Mouse (Mus musculus) forebrain, embryonic 16.5 days (tissue): Measurements from ENCODE around the gene Inava. TPM values are rescaled to one million over a fixed set of nuclear protein-coding genes. Genes with fewer than 3 reads are reported as not detected.

Experiments
- ATAC-seq: fragments of 200-750 bp; cut with Nextera tagmentation; 2 replicates; pipeline ENCODE4 v1.8.0; 2017; ENCODE audit warnings: mild to moderate bottlenecking, moderate library complexity
- H3K27ac ChIP-seq: fragments of 300-500 bp; sonication (generic); 2 replicates; pipeline ENCODE4 v1.5.1; 2014; ENCODE audit warnings: low read length, control low read depth
- H3K27me3 ChIP-seq: fragments of 300-500 bp; sonication (generic); replicated peaks from 2 replicates; pipeline ENCODE4 v1.6.1; 2014; ENCODE audit warnings: low read length; ENCODE audit not compliant: control insufficient read depth, insufficient read depth
- H3K36me3 ChIP-seq: fragments of 300-500 bp; sonication (generic); 2 replicates; pipeline ENCODE4 v1.6.1; 2014; ENCODE audit not compliant: control insufficient read depth, insufficient read depth
- H3K4me1 ChIP-seq: fragments of 300-500 bp; sonication (generic); replicated peaks from 2 replicates; pipeline ENCODE4 v1.6.1; 2014; ENCODE audit warnings: low read length; ENCODE audit not compliant: control insufficient read depth, insufficient read depth
- H3K4me2 ChIP-seq: fragments of 300-500 bp; sonication (generic); 2 replicates; pipeline ENCODE4 v1.6.1; 2014; ENCODE audit warnings: mild to moderate bottlenecking, low read length, control low read depth
- H3K4me3 ChIP-seq: fragments of 300-500 bp; sonication (generic); replicated peaks from 2 replicates; pipeline ENCODE4 v1.5.1; 2014; ENCODE audit warnings: mild to moderate bottlenecking, low read length, control low read depth
- H3K9ac ChIP-seq: fragments of 300-500 bp; sonication (generic); replicated peaks from 2 replicates; pipeline ENCODE4 v1.6.1; 2014; ENCODE audit warnings: low read depth, low read length, control low read depth
- H3K9me3 ChIP-seq: fragments of 300-500 bp; sonication (generic); 2 replicates; pipeline ENCODE4 v1.6.1; 2016; ENCODE audit warnings: low read length; ENCODE audit not compliant: control insufficient read depth
- WGBS: fragments of 180-500 bp; shearing (Covaris S2); extraction: QIAGEN DNeasy Blood & Tissue Kit; methylation state at CpG from one replicate; pipeline ENCODE4 v1.1.7; 2014; 5-methylcytosine and 5-hydroxymethylcytosine counted together
- polyA plus RNA-seq: library from polyadenylated mRNA; unstranded; fragments of >200 nt; fragmentation: Nextera tagmentation; extraction: Ambion mirVana; gene quantifications from 2 replicates; pipeline ENCODE4 v1.2.1, GENCODE M21; 2015

Gene Inava
- polyA plus RNA-seq, 1 experiment from 2014 or later: 5.2 TPM

DNA sequence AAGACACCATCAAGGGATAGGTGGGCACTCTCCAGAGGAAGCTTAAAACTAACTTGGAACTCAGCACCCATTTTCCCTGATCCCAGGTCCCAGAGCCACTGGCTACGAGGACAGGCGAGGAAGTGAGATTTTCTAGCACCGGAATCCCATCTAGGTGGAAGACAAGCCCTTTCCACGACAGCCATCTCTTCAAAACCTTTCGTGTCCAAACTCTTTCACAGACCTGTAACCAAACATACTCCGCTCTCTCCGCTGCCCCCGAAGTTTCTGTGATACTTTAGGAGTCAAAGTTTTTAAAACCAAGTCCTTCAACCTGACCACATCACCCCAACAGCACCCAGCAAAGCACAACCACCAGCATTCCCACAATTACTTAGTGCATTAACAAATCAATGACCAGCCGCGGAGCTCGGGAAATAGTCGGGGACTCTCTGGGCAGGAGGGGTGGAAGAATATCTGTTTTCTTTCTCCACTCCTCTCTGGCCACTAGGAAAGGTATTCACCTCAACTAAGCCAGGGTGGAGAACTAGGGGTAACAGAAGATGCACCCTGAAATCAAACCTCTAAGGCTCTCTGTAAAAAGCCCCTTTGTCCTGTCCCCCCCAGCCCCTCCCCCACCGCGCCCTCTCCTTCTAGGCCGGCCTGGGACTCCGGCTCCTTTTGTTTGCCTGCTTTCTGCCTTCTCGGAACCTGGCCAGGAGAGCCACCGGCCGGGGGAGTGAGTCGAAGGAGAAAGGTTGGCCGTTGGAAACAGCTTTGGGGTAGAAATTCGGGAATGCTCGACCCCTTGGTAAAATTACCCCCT is 876 bp downstream of the Inava start:
- no peak; the same call in 1 of the 2 replicates for ATAC-seq
- Histone ChIP-seq H3K4me3 (peak overlapping the region; percentile 72), H3K9me3 (no peaks in the 10 kb centered on the region), H3K27me3 (no peaks in the 10 kb centered on the region), H3K36me3 (no peaks in the 10 kb centered on the region), H3K9ac (peak overlapping the region; percentile 65), H3K27ac (no peak overlapping the region; the same call in 1 of the 2 replicates), H3K4me2 (peak overlapping the region; percentile 88), H3K4me1 (peaks cover 44% of the 10 kb centered on the region)
- under 1% methylated on average over 23 of the region's 23 CpGs for WGBS

DNA sequence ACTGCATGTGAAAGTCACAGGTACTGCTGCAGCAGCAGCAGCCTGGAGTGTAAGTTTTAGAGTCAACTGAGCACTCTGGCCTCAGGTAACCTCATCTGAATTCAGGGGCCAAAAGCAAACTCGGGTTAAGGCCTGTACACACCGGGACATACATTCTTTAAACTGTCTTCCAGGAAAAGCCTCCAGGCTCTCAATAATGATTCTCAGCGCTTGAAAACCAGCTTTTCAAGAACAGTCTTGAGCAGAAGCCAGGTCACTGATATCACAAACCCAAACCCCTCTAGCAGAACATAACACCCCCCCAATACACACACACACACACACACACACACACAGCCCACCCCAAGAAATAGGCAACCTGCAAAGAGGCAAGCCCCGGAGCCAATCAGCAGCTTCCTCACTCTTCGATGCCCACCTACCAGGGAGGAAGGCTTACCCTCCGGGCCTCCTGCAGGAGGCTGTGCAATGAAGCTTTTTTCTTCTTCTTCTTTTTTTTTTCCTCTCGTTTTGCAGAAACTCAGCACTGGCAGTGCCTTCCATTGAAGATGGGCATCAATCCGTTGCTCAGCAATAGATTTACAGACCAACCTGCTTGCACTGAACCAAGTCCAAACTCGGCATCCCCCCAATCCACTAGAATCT is 1.7 kb downstream of the Inava start:
- Histone ChIP-seq H3K4me3 (peak overlapping the region; percentile 72), H3K4me2 (peak overlapping the region; percentile 88), H3K27me3 (no peaks in the 10 kb centered on the region), H3K27ac (no peak overlapping the region), H3K36me3 (no peaks in the 10 kb centered on the region), H3K4me1 (peaks cover 44% of the 10 kb centered on the region), H3K9me3 (no peaks in the 10 kb centered on the region), H3K9ac (peak overlapping the region; percentile 65)
- ATAC-seq: no peak
- WGBS: 2% methylated on average over 9 of the region's 9 CpGs

DNA sequence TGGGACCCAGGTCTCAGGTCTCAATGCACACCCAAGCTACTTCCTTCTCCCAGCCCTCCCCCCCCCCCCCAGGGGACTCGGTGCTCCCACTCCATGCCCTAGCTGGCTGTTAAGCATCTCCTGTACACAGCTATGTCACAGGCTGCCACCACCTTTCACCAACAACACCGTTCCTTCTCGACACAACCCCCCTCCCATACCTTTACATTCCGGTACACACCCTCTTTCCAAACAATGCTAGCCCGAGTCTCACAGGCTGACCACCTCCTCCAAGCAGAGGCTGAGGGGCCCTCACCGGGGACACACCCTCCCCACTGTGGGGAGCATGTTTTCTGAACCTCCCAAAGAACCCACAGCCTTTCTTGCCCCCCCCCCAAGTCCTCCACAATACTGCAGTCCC is 2.5 kb downstream of the Inava start:
- H3K4me1 ChIP-seq: peaks cover 44% of the 10 kb centered on the region
- 6% methylated on average over 5 of the region's 6 CpGs for WGBS

DNA sequence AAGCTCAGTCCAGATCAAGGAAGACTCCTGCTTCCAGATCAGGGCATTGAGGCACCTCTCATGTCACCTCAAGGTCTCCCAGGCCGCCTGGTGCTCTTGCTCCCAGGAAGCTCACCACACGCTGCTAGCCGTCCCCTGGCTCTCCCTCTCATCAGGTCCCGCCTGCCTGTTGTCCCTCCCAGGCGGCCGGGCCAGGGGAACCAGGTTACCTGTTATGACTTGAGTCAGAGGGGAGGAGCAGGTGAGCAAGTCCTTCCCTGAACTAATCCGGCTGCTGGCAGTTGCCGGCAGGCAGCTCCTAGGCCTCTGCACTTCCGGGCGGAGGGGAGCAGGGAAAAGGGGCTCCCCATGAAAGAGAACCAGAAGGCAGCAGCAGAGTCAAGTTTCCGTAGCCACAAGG is 3.9 kb downstream of the Inava start:
- WGBS: 34% methylated on average over 11 of the region's 11 CpGs
- ATAC-seq: no peak
- Histone ChIP-seq H3K4me2 (no peak overlapping the region), H3K36me3 (no peaks in the 10 kb centered on the region; the same call in 1 of the 2 replicates), H3K9me3 (no peaks in the 10 kb centered on the region), H3K4me1 (peaks cover 44% of the 10 kb centered on the region), H3K9ac (no peak overlapping the region), H3K4me3 (no peak overlapping the region), H3K27me3 (no peaks in the 10 kb centered on the region), H3K27ac (no peak overlapping the region)

More for the DNA sequence above, 2.5 kb downstream of the Inava start:
- Histone ChIP-seq H3K36me3 (no peaks in the 10 kb centered on the region), H3K27me3 (no peaks in the 10 kb centered on the region), H3K4me2 (peak overlapping the region; percentile 88), H3K9me3 (no peaks in the 10 kb centered on the region), H3K9ac (peak overlapping the region; percentile 27; the same call in 1 of the 2 replicates), H3K4me3 (peak overlapping the region; percentile 72), H3K27ac (no peak overlapping the region)
- ATAC-seq: no peak

DNA sequence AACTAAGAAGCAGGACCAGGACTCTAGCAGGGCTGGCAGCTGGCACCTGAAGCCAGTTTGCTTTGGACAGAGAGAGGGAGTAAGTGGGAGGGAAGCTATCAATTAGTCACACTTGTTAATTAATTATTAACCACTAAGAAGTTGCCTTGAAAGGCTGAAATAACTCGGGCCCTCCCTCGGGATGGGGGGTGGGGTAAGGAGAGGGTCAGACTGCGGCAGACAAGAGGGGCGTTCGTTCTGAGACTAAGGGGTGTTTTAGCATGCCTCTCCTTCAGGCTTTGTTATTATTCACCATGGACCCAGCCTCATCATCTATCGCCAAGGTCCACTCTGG is 5.1 kb downstream of the Inava start:
- Histone ChIP-seq H3K9ac (no peak overlapping the region), H3K36me3 (no peaks in the 10 kb centered on the region; the same call in none of the 2 replicates), H3K9me3 (no peaks in the 10 kb centered on the region), H3K27me3 (no peaks in the 10 kb centered on the region), H3K4me2 (no peak overlapping the region), H3K27ac (no peak overlapping the region), H3K4me1 (peaks cover 44% of the 10 kb centered on the region), H3K4me3 (no peak overlapping the region)
- 12% methylated on average over 6 of the region's 6 CpGs for WGBS
- no peak for ATAC-seq

DNA sequence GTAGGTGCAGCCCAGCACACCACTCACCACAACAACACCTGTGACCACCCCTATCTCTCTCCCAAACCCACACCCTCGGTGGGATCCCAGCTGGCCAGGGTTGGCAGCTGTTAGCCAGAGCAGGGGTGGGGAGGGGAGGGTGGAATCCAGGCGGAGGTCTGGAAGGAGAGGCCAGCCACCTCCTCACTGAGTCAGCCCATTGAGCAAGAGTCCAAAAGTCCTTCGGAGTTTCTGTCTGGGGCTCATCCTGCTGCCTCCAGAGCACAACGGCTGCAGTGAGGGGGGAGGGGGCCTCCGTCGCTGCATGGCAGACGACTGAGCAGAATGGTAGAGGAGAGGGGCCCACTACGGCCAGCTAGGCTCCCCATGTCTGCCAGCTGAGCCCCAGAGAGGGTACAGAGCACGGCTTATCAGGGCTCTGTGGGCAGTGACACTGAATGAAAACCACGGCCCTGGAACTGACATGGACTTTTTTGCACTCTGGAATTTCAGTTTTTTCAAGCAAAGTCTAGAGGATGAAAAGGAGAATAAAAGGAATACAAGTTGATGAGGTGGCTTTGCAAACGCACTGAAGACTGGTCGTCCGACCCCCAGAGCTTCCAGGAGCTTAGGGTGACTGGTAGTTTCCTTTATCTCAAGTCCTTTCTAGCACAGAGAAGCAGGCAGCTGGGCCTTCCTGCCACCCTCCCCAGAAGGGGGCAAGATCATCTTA is 5.6 kb downstream of the Inava start:
- Histone ChIP-seq H3K27me3 (no peaks in the 10 kb centered on the region), H3K4me1 (peaks cover 44% of the 10 kb centered on the region), H3K9ac (no peak overlapping the region), H3K4me2 (no peak overlapping the region), H3K4me3 (no peak overlapping the region), H3K27ac (no peak overlapping the region), H3K9me3 (no peaks in the 10 kb centered on the region), H3K36me3 (no peaks in the 10 kb centered on the region; the same call in none of the 2 replicates)
- WGBS: 13% methylated on average over 13 of the region's 13 CpGs
- no peak for ATAC-seq

DNA sequence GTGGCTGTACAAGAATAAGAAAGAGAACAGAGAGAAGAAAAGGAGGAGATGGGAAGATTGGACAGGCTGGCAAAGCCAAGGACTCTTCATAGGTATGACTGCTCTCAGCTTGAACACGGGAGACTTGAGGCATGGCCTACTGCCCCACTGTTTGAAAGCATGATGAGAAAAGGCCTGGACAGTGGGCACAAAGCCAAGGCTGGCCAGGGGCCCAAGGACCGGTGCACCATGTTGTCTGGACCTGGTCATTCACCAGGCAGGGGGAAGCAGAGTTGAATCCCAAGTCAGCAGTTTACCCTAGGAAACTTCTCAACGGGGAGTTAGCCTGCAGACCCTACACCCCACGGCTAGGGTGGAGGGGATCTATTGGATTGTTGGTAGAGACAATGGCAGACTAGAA is 6.2 kb downstream of the Inava start:
- Histone ChIP-seq H3K9me3 (no peaks in the 10 kb centered on the region), H3K27me3 (no peaks in the 10 kb centered on the region), H3K4me1 (peaks cover 41% of the 10 kb centered on the region), H3K9ac (no peak overlapping the region), H3K4me3 (no peak overlapping the region), H3K27ac (no peak overlapping the region), H3K4me2 (no peak overlapping the region), H3K36me3 (no peaks in the 10 kb centered on the region; the same call in none of the 2 replicates)
- 51% methylated on average over 4 of the region's 4 CpGs for WGBS
- ATAC-seq: no peak

DNA sequence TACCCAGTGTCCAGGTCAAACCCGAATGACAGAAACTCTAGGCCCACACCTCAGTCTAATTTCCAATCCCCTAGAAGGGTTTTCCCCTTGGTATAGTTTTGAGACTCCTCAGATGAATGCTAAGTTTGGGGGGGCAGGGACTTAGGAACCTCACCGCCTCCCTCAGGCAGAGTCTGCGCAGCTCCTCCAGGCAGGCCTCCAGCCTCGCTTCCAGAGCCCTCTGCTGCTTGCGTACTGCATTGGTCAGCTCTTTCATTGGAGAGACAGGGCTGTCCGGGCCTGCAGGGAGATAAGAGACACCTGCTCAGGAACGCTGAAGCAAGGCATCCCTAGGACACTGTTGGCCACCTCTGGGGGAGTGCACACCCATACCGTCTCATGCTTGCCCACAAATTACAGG is 7.4 kb downstream of the Inava start:
- H3K4me1 ChIP-seq: peaks cover 28% of the 10 kb centered on the region
- no peak overlapping the region for H3K27ac ChIP-seq
- no peaks in the 10 kb centered on the region for H3K9me3 ChIP-seq
- H3K27me3 ChIP-seq: no peaks in the 10 kb centered on the region
- no peak overlapping the region for H3K9ac ChIP-seq
- H3K4me2 ChIP-seq: no peak overlapping the region
- WGBS: 96% methylated on average over 8 of the region's 8 CpGs
- H3K4me3 ChIP-seq: no peak overlapping the region
- ATAC-seq: no peak
- no peaks in the 10 kb centered on the region; the same call in none of the 2 replicates for H3K36me3 ChIP-seq

DNA sequence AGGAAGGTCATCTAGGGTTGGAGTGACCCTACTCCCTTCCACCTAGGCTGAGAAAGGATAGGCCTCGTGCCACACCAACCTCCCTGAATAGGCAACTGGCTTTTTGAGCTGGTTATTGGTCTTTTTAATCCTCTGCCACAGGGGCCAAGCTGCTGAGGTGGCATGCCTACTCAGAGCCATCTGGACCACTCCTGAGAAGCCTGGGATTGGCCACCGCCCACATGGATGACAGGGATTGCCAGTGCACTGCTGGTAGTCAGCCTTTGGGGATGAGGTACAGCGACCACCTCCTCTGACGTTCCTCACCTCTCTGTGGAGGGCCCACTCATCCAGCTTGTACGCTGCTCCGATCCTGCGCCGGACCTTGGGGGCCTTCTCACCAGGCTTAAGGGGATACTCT is 8.2 kb downstream of the Inava start:
- 93% methylated on average over 8 of the region's 8 CpGs for WGBS
- Histone ChIP-seq H3K9ac (no peak overlapping the region), H3K27me3 (no peaks in the 10 kb centered on the region), H3K4me1 (peaks cover 22% of the 10 kb centered on the region), H3K4me3 (no peak overlapping the region), H3K4me2 (no peak overlapping the region), H3K27ac (no peak overlapping the region), H3K36me3 (no peaks in the 10 kb centered on the region; the same call in none of the 2 replicates), H3K9me3 (no peaks in the 10 kb centered on the region)
- ATAC-seq: no peak
